Mouse (Mus musculus): ENCODE results near the gene Mcur1. TPM values are rescaled to one million over a fixed set of nuclear protein-coding genes. Genes with fewer than 3 reads are reported as not detected.

The Mcur1 gene
- 1 to 10 TPM; 7.0 to 7.9 TPM for total RNA-seq (2021)

GRCm38 (mm10) chr13:43559711-43560457 is at the start of gene Mcur1:
Mcur1 (minus strand) TSS chr13:43560191.
- intact Hi-C loops (cut with DNase I) = no loop called here
- peak; percentile 94 for DNase-seq

GRCm38 (mm10) chr13:43608854-43609253 is 48.9 kb upstream of the Mcur1 start:
- DNase-seq = no peak
- intact Hi-C loops (cut with DNase I) = no loop called here

- intact Hi-C loops (cut with DNase I) = no loop called here
These were observed 43.1 kb upstream of the Mcur1 start for GRCm38 (mm10) chr13:43603042-43603441.

GRCm38 (mm10) chr13:43602440-43602839 is 42.4 kb upstream of the Mcur1 start:
- no peak for DNase-seq
- intact Hi-C loops (cut with DNase I) = no loop called here

More at GRCm38 (mm10) chr13:43603042-43603441, 43.1 kb upstream of the Mcur1 start:
- DNase-seq = peak; percentile 64

GRCm38 (mm10) chr13:43600967-43601366 is 41.0 kb upstream of the Mcur1 start:
- DNase-seq = no peak
- intact Hi-C loops (cut with DNase I) = no loop called here

- peak; percentile 61 for DNase-seq
- intact Hi-C loops (cut with DNase I) = loop anchor here (5.0 kb wide), 1 partner anchor 131 kb away; no protein-coding TSS in a partner anchor
These were observed 35.9 kb upstream of the Mcur1 start for GRCm38 (mm10) chr13:43595896-43596295.

GRCm38 (mm10) chr13:43592681-43593068 is 32.7 kb upstream of the Mcur1 start:
- no peak for DNase-seq
- intact Hi-C loops (cut with DNase I) = no loop called here

- intact Hi-C loops (cut with DNase I) = no loop called here
These were observed 32.1 kb upstream of the Mcur1 start for GRCm38 (mm10) chr13:43591828-43592680.

GRCm38 (mm10) chr13:43587844-43588840 is 28.2 kb upstream of the Mcur1 start:
- intact Hi-C loops (cut with DNase I) = no loop called here
- DNase-seq = peak; percentile 38

More at GRCm38 (mm10) chr13:43591828-43592680, 32.1 kb upstream of the Mcur1 start:
- DNase-seq = peak; percentile 35

GRCm38 (mm10) chr13:43586966-43587365 is 27.0 kb upstream of the Mcur1 start:
- intact Hi-C loops (cut with DNase I) = no loop called here
- DNase-seq = no peak

GRCm38 (mm10) chr13:43585335-43585734 is 25.3 kb upstream of the Mcur1 start:
- no peak for DNase-seq
- intact Hi-C loops (cut with DNase I) = no loop called here

- intact Hi-C loops (cut with DNase I) = no loop called here
- DNase-seq = no peak
These were observed 23.5 kb upstream of the Mcur1 start for GRCm38 (mm10) chr13:43583504-43583903.

- DNase-seq = no peak
- intact Hi-C loops (cut with DNase I) = no loop called here
These were observed 23.0 kb upstream of the Mcur1 start for GRCm38 (mm10) chr13:43582961-43583360.

GRCm38 (mm10) chr13:43580661-43581060 is 20.7 kb upstream of the Mcur1 start:
- DNase-seq = no peak
- intact Hi-C loops (cut with DNase I) = no loop called here

- intact Hi-C loops (cut with DNase I) = loop anchor here (10.0 kb wide), 1 partner anchor 265 kb away; no protein-coding TSS in a partner anchor
- peak; percentile 47 for DNase-seq
These were observed 19.7 kb upstream of the Mcur1 start for GRCm38 (mm10) chr13:43579740-43580139.

GRCm38 (mm10) chr13:43577766-43578165 is 17.8 kb upstream of the Mcur1 start:
- intact Hi-C loops (cut with DNase I) = loop anchor here (10.0 kb wide), 1 partner anchor 267 kb away; no protein-coding TSS in a partner anchor
- no peak for DNase-seq

GRCm38 (mm10) chr13:43577254-43577653 is 17.3 kb upstream of the Mcur1 start:
- DNase-seq = no peak
- intact Hi-C loops (cut with DNase I) = loop anchor here (10.0 kb wide), 1 partner anchor 268 kb away; no protein-coding TSS in a partner anchor

- peak; percentile 29 for DNase-seq
- intact Hi-C loops (cut with DNase I) = loop anchor here (10.0 kb wide), 1 partner anchor 269 kb away; no protein-coding TSS in a partner anchor
These were observed 15.4 kb upstream of the Mcur1 start for GRCm38 (mm10) chr13:43575431-43575830.

- intact Hi-C loops (cut with DNase I) = loop anchor here (10.0 kb wide), 1 partner anchor 271 kb away; no protein-coding TSS in a partner anchor
- DNase-seq = no peak
These were observed 14.0 kb upstream of the Mcur1 start for GRCm38 (mm10) chr13:43573979-43574378.

Measured in left cerebral cortex, postnatal 4 days (tissue).